Mouse (Mus musculus) heart, postnatal 0 days (tissue): ENCODE measurements around the gene Per1. TPM values are rescaled to one million over a fixed set of nuclear protein-coding genes. Genes with fewer than 3 reads are reported as not detected.
A peak's percentile ranks its signal among the peaks of the same experiment; 100 is the strongest.

Experiments
- ATAC-seq: fragments of 200-750 bp; cut with Nextera tagmentation; 2 replicates; pipeline ENCODE4 v1.8.0; 2017; ENCODE audit warnings: low read depth, moderate number of reproducible peaks, moderate library complexity; ENCODE audit not compliant: insufficient read depth
- DNase-seq: peaks from one replicate; pipeline ENCODE4 v3.0.0-alpha.2; 2016; ENCODE audit warnings: low spot score
- H3K27ac ChIP-seq: fragments of 300-500 bp; sonication (generic); 2 replicates; pipeline ENCODE4 v1.5.1; 2014; ENCODE audit warnings: low read depth, mild to moderate bottlenecking
- H3K27me3 ChIP-seq: fragments of 300-500 bp; sonication (generic); 2 replicates; pipeline ENCODE4 v1.6.1; 2014; ENCODE audit warnings: low read length, mixed read lengths; ENCODE audit not compliant: control insufficient read depth, insufficient read depth
- H3K36me3 ChIP-seq: fragments of 300-500 bp; sonication (generic); replicated peaks from 2 replicates; pipeline ENCODE4 v1.6.1; 2014; ENCODE audit warnings: low read length, mixed read lengths; ENCODE audit not compliant: control insufficient read depth, insufficient read depth
- H3K4me1 ChIP-seq: fragments of 300-500 bp; sonication (generic); 2 replicates; pipeline ENCODE4 v1.6.1; 2014; ENCODE audit warnings: antibody characterized with exemption; ENCODE audit not compliant: control insufficient read depth, insufficient read depth
- H3K4me2 ChIP-seq: fragments of 300-500 bp; sonication (generic); 2 replicates; pipeline ENCODE4 v1.6.1; 2014; ENCODE audit warnings: low read depth, mild to moderate bottlenecking, low read length, moderate library complexity
- H3K4me3 ChIP-seq: fragments of 300-500 bp; sonication (generic); 2 replicates; pipeline ENCODE4 v1.5.1; 2014; ENCODE audit warnings: low read depth, low read length
- H3K9ac ChIP-seq: fragments of 300-500 bp; sonication (generic); replicated peaks from 2 replicates; pipeline ENCODE4 v1.6.1; 2014; ENCODE audit warnings: low read depth, low read length, mixed read lengths
- H3K9me3 ChIP-seq: fragments of 300-500 bp; sonication (generic); replicated peaks from 2 replicates; pipeline ENCODE4 v1.6.1; 2016; ENCODE audit warnings: low read length; ENCODE audit not compliant: control insufficient read depth
- CTCF ChIP-seq: IDR thresholded peaks from 2 replicates; pipeline ENCODE4 v1.5.1; 2016; ENCODE audit warnings: antibody characterized with exemption, control low read depth, low read depth
- EP300 ChIP-seq: IDR thresholded peaks from 2 replicates; pipeline ENCODE4 v1.6.1; 2016; ENCODE audit warnings: antibody characterized with exemption, low read depth
- WGBS: fragments of 180-500 bp; shearing (Covaris S2); extraction: QIAGEN DNeasy Blood & Tissue Kit; methylation state at CpG from one replicate; pipeline ENCODE4 v1.1.7; 2014; 5-methylcytosine and 5-hydroxymethylcytosine counted together
- polyA plus RNA-seq: library from polyadenylated mRNA; unstranded; fragments of >200 nt; fragmentation: Nextera tagmentation; extraction: Ambion mirVana; gene quantifications from 2 replicates; pipeline ENCODE4 v1.2.1, GENCODE M21; 2015
- total RNA-seq: library from RNA; depleted of rRNA; stranded (reverse); fragments of >200 nt; gene quantifications from 2 replicates; pipeline ENCODE4 v1.2.3, GENCODE M21; 2014; ENCODE audit warnings: low replicate concordance

Gene Per1
- total and polyA plus RNA-seq, 2 experiments from 2014 or later: 8.1 to 76.8 TPM

DNA sequence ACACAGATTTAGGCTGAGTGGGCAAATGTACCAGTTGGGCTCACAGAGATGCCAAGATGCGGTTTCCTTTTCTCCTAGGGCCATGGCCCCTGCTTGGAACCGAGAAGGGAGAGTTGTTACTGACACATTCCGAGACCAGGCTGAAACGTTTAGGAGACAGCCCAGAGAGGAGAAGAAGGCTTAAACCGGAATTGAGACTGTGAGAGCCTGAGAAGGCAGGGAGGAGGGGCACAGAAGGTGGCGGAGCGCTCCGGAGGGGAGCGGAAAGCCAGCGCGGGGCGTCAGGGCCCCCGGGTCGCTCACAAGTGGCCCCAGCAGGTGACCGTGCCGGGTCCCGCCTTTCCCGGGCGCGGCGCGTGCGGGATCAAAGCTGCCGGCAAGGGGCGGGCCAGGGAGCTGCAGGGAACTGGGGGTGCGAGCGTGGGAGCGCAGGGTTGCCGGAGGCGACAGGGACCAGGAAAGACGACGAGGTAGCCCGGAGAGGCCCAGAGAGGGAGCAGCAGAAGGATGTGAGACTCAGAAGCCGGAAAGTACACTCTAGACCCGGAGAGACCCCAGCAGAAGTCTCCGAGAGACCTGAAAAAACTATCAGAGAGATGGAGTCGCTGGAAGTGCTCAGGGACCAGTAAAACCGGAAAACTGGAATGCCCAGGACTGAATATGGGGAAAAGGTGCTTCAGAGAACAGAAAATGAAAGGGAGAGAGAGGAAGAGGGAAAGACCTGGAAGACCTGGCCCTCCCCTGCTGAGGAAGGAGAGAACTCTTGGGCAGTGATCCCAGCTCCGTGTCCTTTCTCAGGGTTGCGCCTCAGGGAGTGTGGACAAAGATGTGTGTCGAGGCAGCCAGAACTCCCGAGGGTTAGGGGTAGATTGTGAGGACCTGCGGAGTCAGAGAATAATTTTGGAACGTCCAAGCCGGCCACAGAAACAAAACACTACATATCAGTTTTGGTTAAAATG lies 23.0 kb downstream of the Per1 start:
- H3K4me3 ChIP-seq: peak overlapping the region; percentile 63
- no peaks in the 10 kb centered on the region for H3K27me3 ChIP-seq
- peak overlapping the region; percentile 62 for H3K9ac ChIP-seq
- DNase-seq (peak; percentile 64), ATAC-seq (peak; percentile 11; the same call in 1 of the 2 replicates)
- H3K36me3 ChIP-seq: no peaks in the 10 kb centered on the region
- H3K27ac ChIP-seq: peak overlapping the region; percentile 82
- no peaks in the 10 kb centered on the region for H3K9me3 ChIP-seq
- WGBS: under 1% methylated on average over 45 of the region's 45 CpGs
- peaks cover 26% of the 10 kb centered on the region for H3K4me1 ChIP-seq
- H3K4me2 ChIP-seq: peak overlapping the region; percentile 72
- TF ChIP-seq EP300 (no peak), CTCF (no peak)

DNA sequence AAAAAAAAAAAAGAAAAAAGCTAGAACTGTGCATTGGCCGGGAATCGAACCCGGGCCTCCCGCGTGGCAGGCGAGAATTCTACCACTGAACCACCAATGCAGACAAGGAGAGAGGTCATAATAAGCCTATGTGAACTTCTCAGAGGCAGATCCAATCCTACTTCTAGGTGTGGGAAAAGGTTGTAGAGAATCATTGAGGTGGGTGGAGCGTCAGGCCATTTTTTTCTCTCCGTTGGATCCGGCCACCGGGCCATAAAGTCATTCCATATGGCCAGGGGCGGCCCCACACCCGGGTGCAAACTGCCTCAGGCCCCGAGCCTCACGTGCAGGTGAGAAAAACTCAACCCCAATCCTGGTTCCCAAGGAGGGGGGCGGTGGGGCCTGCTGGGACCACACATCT lies 23.7 kb downstream of the Per1 start:
- no peak for ATAC-seq
- H3K4me3 ChIP-seq: peak overlapping the region; percentile 63
- no peaks in the 10 kb centered on the region for H3K27me3 ChIP-seq
- peak; percentile 68 for DNase-seq
- no peaks in the 10 kb centered on the region for H3K36me3 ChIP-seq
- 3% methylated on average over 15 of the region's 15 CpGs for WGBS
- peak overlapping the region; percentile 72 for H3K4me2 ChIP-seq
- peak overlapping the region; percentile 82; the same call in 1 of the 2 replicates for H3K27ac ChIP-seq
- no peak for TF ChIP-seq EP300
- TF ChIP-seq CTCF: no peak
- H3K4me1 ChIP-seq: peaks cover 26% of the 10 kb centered on the region
- H3K9ac ChIP-seq: peak overlapping the region; percentile 62
- no peaks in the 10 kb centered on the region for H3K9me3 ChIP-seq

GRCm38 (mm10) chr11:69119446-69120155 lies 24.6 kb downstream of the Per1 start:
- H3K27ac ChIP-seq: no peak overlapping the region
- ATAC-seq (no peak), DNase-seq (no peak)
- peaks cover 26% of the 10 kb centered on the region for H3K4me1 ChIP-seq
- 64% methylated on average over 14 of the region's 14 CpGs for WGBS
- no peaks in the 10 kb centered on the region for H3K36me3 ChIP-seq
- no peak overlapping the region for H3K9ac ChIP-seq
- TF ChIP-seq EP300: no peak
- TF ChIP-seq CTCF: no peak
- peak overlapping the region; percentile 90 for H3K4me2 ChIP-seq
- H3K4me3 ChIP-seq: no peak overlapping the region
- H3K9me3 ChIP-seq: no peaks in the 10 kb centered on the region
- H3K27me3 ChIP-seq: no peaks in the 10 kb centered on the region

DNA sequence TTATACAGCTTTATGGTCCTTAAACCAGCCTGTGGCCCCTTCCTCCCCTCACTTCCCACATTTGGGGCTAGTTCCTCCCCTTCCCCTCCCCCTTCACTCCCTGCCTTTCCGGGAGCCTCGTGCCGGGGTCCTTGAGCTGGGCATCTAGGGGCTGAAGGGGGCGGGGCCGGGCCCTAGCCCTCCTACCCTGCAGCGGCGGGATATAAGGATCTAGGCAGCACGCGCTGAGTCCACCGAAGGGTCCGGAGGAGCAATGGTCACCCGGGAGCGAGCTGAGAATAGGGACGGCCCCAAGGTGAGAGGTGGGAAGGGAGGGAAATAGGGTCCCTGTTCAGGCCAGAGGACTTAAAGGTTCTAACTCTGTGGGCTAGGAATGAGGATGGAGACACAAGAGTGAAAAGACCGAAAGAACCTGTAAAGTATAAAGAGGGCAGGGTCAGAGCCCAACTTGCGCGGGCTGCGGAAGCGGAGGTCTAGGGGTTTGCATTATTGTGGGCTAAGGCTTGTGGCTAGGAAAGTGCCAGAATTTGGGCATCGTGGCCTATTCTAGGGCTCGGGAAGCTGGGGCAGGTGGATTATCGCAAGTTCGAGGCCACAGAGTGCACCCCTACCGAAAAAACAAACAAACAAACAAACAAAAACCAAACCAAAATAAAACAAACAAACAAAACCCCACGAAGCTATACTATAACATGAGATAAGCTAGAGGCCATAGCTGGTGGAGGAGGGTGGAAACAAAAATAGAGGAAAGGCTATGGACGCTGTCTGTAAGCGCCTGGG lies 25.4 kb downstream of the Per1 start, which contains the start of gene Hes7:
TSS of gene Hes7 (plus strand) at position 184 of the 780 bp plus-strand sequence.
- Histone ChIP-seq H3K36me3 (no peaks in the 10 kb centered on the region), H3K4me2 (peak within 1 kb of the TSS; percentile 90), H3K4me1 (peaks cover 26% of the 10 kb centered on the region), H3K9me3 (no peaks in the 10 kb centered on the region), H3K9ac (peak within 1 kb of the TSS; percentile 60), H3K27ac (0 out of 2 replicates have a peak within 1 kb of the TSS, but pooled peaks have one; percentile 9), H3K27me3 (no peaks in the 10 kb centered on the region), H3K4me3 (peak within 1 kb of the TSS; percentile 68)
- ATAC-seq (no peak), DNase-seq (no peak)
- TF ChIP-seq CTCF (no peak), EP300 (no peak)
- 8% methylated on average over 27 of the region's 27 CpGs for WGBS
